Mouse (Mus musculus) hindbrain, embryonic 16.5 days (tissue): ENCODE measurements at regions not wholly inside any gene's neighbourhood (a gene's known extent, or its start where the extent isn't known, plus 50 kb on each side); places are given as distances from the start of the nearest gene placed in this dataset.

Source experiments
- ATAC-seq: fragments of 200-750 bp; cut with Nextera tagmentation; 2 replicates; pipeline ENCODE4 v1.8.0; 2017; ENCODE audit warnings: moderate TSS enrichment, moderate library complexity
- H3K27ac ChIP-seq: fragments of 300-500 bp; sonication (generic); 2 replicates; pipeline ENCODE4 v1.5.1; 2014; ENCODE audit warnings: low read depth, mild to moderate bottlenecking, control low read depth, low read length, moderate library complexity
- H3K27me3 ChIP-seq: fragments of 300-500 bp; sonication (generic); replicated peaks from 2 replicates; pipeline ENCODE4 v1.6.1; 2014; ENCODE audit warnings: low read length; ENCODE audit not compliant: control insufficient read depth, insufficient read depth
- H3K36me3 ChIP-seq: fragments of 300-500 bp; sonication (generic); 2 replicates; pipeline ENCODE4 v1.6.1; 2014; ENCODE audit warnings: mild to moderate bottlenecking, low read length, moderate library complexity, mixed read lengths; ENCODE audit not compliant: control insufficient read depth, insufficient read depth
- H3K4me1 ChIP-seq: fragments of 300-500 bp; sonication (generic); 2 replicates; pipeline ENCODE4 v1.6.1; 2014; ENCODE audit warnings: low read depth, low read length; ENCODE audit not compliant: control insufficient read depth, insufficient read depth
- H3K4me2 ChIP-seq: fragments of 300-500 bp; sonication (generic); 2 replicates; pipeline ENCODE4 v1.6.1; 2014; ENCODE audit warnings: mild to moderate bottlenecking, low read length, control low read depth, moderate library complexity
- H3K4me3 ChIP-seq: fragments of 300-500 bp; sonication (generic); 2 replicates; pipeline ENCODE4 v1.5.1; 2014; ENCODE audit warnings: mild to moderate bottlenecking, low read length, control low read depth, moderate library complexity
- H3K9ac ChIP-seq: fragments of 300-500 bp; sonication (generic); 2 replicates; pipeline ENCODE4 v1.6.1; 2014; ENCODE audit warnings: low read depth, mild to moderate bottlenecking, control low read depth, low read length, moderate library complexity
- H3K9me3 ChIP-seq: fragments of 300-500 bp; sonication (generic); 2 replicates; pipeline ENCODE4 v1.6.1; 2014; ENCODE audit warnings: mild to moderate bottlenecking, low read length, moderate library complexity; ENCODE audit not compliant: control insufficient read depth
- WGBS: fragments of 180-500 bp; shearing (Covaris S2); extraction: QIAGEN DNeasy Blood & Tissue Kit; methylation state at CpG from one replicate; pipeline ENCODE4 v1.1.7; 2014; 5-methylcytosine and 5-hydroxymethylcytosine counted together

DNA sequence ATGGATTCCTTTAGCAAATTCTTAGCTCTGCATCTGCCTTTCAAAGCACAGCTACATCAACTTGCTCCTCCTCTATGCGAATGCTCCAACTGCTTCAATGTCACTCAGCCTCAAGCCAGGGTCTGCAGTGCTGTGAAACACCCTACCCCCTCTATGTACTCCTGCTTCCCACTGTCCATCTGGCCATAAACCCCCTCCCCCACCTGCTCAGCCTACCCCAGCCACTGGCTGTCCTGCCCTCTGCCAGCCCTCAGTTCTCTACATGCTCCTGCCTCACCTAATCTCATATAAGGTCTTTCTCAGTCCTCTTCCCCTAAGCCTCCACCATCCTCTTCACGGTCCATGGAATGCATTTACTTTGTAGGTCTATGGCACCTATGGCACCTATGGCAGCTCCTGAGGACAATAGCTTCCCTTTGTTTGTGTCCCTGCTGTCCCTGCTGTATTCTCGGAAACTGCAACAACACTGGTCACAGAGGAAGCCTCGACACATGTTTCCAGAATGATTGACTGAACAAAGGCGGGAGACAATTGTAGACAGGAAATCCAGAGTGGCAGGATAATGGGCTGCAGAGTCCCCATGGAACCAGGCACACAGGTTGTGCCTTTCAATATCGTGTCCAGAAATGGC is 441.2 kb downstream of the Prdm2 start:
- no peaks in the 10 kb centered on the region for H3K9me3 ChIP-seq
- ATAC-seq, result no peak
- WGBS, result 27% methylated on average over 6 of the region's 6 CpGs
- H3K27ac ChIP-seq, result no peak overlapping the region
- no peaks in the 10 kb centered on the region for H3K36me3 ChIP-seq
- H3K4me3 ChIP-seq, result no peak overlapping the region
- no peak overlapping the region for H3K9ac ChIP-seq
- H3K4me2 ChIP-seq, result no peak overlapping the region
- H3K4me1 ChIP-seq, result peaks cover 26% of the 10 kb centered on the region
- no peaks in the 10 kb centered on the region for H3K27me3 ChIP-seq

DNA sequence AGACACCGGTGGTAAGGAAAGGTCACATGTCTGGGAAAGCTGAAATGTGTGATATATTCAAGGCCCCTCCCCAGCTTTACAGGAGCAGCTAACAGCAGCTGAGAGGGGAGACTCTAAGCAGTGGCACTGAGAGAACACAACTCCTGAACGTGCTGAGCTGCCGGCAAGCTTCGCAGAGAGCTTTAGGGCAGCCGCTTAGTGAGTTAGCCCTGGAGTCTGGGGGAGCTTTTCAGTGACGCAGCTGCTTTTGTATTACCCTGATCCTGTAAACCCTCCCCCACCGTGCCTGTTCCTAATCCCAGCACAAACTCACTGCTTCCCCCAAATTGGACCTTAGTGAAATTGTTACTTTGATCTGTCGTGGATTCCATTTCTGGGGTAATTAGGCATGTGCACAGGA is 442.6 kb downstream of the Prdm2 start:
- H3K4me3 ChIP-seq, result no peak overlapping the region
- no peaks in the 10 kb centered on the region for H3K36me3 ChIP-seq
- H3K27me3 ChIP-seq, result no peaks in the 10 kb centered on the region
- no peak overlapping the region for H3K4me2 ChIP-seq
- no peak overlapping the region for H3K9ac ChIP-seq
- 8% methylated on average over 8 of the region's 8 CpGs for WGBS
- H3K9me3 ChIP-seq, result no peaks in the 10 kb centered on the region
- ATAC-seq, result no peak
- H3K4me1 ChIP-seq, result peaks cover 26% of the 10 kb centered on the region
- no peak overlapping the region for H3K27ac ChIP-seq

DNA sequence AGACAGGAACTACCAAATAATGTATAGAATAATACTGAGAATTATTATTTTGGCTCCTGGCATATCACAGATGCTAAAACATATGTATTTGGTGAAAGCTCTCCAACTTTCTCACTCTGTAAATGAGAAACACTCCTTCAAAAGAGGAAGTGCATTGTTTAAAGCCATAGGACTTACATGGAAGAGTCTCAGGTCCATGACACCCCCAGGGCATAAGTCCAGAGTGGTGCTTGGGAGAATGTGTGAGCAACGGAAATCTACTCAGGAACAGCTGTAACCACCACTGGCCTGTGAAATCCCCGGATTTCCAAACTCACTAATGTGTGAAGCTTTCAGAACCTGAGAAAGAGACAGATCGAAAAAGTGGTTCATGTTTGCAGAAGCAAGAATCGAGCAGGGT is 445.1 kb downstream of the Prdm2 start:
- Histone ChIP-seq H3K4me1 (peaks cover 12% of the 10 kb centered on the region), H3K4me2 (no peak overlapping the region), H3K9ac (no peak overlapping the region), H3K36me3 (no peaks in the 10 kb centered on the region), H3K27ac (no peak overlapping the region), H3K4me3 (no peak overlapping the region), H3K27me3 (no peaks in the 10 kb centered on the region), H3K9me3 (no peaks in the 10 kb centered on the region)
- no peak for ATAC-seq
- 70% methylated on average over 4 of the region's 4 CpGs for WGBS

DNA sequence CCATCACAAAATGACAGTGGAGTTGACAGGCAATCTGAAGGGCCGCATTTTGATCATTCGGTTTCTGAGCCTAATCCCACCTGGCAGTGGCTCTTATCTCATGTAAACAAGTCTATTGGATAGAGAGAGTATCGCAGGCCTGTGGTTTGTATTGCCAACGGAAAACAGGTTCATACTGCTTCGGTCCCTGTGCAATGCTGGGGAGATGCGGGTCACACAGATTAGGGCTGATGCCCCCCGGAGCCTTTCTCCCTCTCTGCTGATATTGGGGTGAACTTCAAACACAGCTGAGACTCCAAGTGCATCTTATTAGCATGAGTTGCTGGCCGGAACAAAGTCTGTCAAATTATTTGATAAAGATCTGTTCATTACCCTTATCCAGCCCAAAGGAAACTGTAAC is 451.2 kb downstream of the Prdm2 start:
- Histone ChIP-seq H3K4me2 (no peak overlapping the region), H3K4me3 (no peak overlapping the region), H3K9me3 (no peaks in the 10 kb centered on the region), H3K4me1 (no peaks in the 10 kb centered on the region), H3K9ac (no peak overlapping the region), H3K36me3 (no peaks in the 10 kb centered on the region), H3K27ac (no peak overlapping the region), H3K27me3 (no peaks in the 10 kb centered on the region)
- no peak for ATAC-seq
- WGBS, result 86% methylated on average over 8 of the region's 8 CpGs

DNA sequence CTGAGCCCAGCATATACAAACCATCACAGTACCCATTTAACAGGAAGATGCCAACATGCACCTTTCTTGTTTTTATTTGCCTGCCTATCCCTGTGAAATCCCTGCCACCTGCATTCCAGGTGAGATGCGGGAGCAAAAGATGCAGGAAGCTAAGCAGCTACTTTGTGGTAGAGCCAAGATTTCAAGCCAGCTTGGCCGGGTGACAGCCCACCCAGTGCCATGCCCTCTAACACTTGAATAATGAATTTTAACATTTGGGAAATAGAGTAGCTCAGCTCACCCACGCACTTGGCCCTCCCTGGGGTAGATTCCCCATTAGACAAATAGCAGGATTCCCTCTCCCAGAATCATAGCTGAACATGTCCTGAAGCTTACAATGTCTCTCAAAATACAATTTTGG is 454.7 kb downstream of the Prdm2 start:
- no peak overlapping the region for H3K4me3 ChIP-seq
- no peak overlapping the region for H3K27ac ChIP-seq
- WGBS, result 83% methylated on average over 3 of the region's 3 CpGs
- H3K9me3 ChIP-seq, result no peaks in the 10 kb centered on the region
- H3K9ac ChIP-seq, result no peak overlapping the region
- H3K4me1 ChIP-seq, result no peaks in the 10 kb centered on the region
- no peak overlapping the region for H3K4me2 ChIP-seq
- ATAC-seq, result no peak
- no peaks in the 10 kb centered on the region for H3K36me3 ChIP-seq
- no peaks in the 10 kb centered on the region; the same call in 1 of the 2 replicates for H3K27me3 ChIP-seq

DNA sequence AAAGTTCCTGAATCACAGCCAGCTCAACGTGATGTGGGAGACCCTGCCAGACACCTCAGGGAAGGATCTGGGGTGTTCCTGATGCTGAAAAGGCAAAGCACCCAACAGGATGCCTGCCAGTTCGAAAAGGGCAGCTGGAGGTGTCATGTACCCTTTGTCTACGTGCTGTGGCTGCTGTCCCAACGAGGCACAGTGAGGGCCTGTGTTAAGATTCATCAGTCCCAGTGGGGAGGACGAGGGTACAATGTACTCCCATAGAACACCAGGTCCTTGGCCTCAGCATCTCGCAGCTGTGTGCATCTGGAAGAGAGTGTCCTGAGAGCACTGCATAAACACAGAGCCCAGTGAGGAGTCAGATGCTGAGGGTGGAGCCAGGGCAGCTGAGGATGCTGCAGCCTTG is 456.5 kb downstream of the Prdm2 start:
- no peak overlapping the region for H3K27ac ChIP-seq
- ATAC-seq, result no peak
- H3K4me1 ChIP-seq, result no peaks in the 10 kb centered on the region
- WGBS, result 45% methylated on average over 6 of the region's 6 CpGs
- no peak overlapping the region for H3K9ac ChIP-seq
- no peaks in the 10 kb centered on the region; the same call in 1 of the 2 replicates for H3K27me3 ChIP-seq
- no peaks in the 10 kb centered on the region for H3K36me3 ChIP-seq
- no peak overlapping the region for H3K4me2 ChIP-seq
- H3K9me3 ChIP-seq, result no peaks in the 10 kb centered on the region
- H3K4me3 ChIP-seq, result no peak overlapping the region

DNA sequence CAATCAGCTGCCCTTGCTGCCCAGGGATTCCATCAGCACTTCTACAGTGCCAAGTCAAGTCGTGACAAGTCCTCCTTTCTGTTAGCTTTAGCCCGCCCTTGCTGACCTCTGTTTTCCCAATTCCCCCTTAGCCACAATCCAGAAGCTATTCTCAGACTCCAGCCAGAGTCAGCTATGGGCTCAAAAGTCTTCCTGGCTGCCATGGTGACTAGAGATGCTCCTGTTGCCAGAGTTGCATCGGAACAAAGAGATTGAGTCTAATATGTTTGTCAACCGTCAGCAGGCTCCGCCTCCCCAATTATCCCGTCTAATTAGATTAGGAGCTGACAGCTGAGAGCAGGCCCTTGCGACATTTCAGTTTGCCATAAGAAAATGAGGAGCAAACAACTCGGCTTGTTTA is 462.9 kb downstream of the Prdm2 start:
- no peak overlapping the region for H3K4me2 ChIP-seq
- no peaks in the 10 kb centered on the region for H3K9me3 ChIP-seq
- no peaks in the 10 kb centered on the region for H3K36me3 ChIP-seq
- no peak overlapping the region for H3K4me3 ChIP-seq
- no peaks in the 10 kb centered on the region; the same call in 1 of the 2 replicates for H3K27me3 ChIP-seq
- peak; percentile 50; the same call in 1 of the 2 replicates for ATAC-seq
- WGBS, result 20% methylated on average over 8 of the region's 8 CpGs
- no peak overlapping the region for H3K27ac ChIP-seq
- H3K4me1 ChIP-seq, result peaks cover 4% of the 10 kb centered on the region
- H3K9ac ChIP-seq, result no peak overlapping the region

DNA sequence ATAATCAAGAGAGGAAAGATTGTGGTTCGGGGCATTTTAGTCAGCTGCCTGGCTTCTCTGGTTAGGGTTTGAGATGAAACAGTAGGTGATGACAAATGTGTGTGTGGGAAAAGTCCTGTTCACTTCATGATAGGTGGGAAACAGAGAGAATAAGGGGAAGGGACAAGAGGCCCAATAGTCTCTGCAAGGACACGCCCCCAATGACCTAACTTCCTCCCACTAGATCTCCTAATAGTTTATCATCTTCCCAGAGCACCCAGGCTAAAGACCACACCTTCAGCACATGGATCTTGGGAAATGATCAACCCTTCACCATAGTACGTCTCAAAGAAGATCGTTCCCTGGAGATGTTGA is 484.3 kb upstream of the Kazn start:
- ATAC-seq, result no peak

DNA sequence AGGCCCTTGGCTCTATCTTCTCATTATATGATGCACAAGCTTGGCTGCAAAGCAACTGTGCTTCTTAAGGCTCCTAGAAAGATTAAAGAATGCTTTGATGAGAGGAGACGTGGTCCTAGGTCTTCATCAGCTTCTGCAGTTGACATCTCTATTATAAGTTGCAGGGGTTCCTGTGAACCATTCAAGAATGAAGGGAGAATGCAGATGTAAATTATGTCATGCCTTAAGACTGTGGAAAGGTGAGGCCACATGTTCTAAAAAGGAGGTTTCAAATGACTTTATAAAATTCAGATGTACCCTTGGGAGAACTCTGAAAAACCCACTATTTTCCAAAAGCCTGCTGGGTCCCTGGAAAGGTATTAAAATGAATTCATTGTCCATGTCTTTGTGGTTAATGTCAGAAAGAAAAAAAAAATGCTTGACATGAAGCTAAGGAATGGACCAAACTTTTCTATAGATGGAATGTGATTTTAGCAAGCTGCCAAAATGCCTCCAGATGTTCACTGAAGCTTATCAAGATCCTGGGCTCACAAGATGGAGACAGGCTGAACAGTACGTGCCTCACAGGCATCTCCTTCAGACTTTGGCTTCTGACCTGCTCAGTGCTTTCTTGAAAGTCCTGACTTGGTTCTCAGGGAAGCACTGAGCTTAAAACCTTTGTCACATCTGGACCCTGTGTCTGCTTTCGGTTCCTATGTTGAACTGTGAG is 483.8 kb upstream of the Kazn start:
- no peaks in the 10 kb centered on the region for H3K9me3 ChIP-seq
- WGBS, result 66% methylated on average over 3 of the region's 3 CpGs
- no peak for ATAC-seq

More for the DNA sequence above, 484.3 kb upstream of the Kazn start:
- no peak overlapping the region for H3K9ac ChIP-seq
- no peak overlapping the region for H3K4me3 ChIP-seq
- H3K36me3 ChIP-seq, result no peaks in the 10 kb centered on the region
- no peak overlapping the region for H3K27ac ChIP-seq
- no peak overlapping the region for H3K4me2 ChIP-seq
- no peaks in the 10 kb centered on the region for H3K27me3 ChIP-seq
- 95% methylated on average over 4 of the region's 4 CpGs for WGBS
- no peaks in the 10 kb centered on the region for H3K4me1 ChIP-seq
- no peaks in the 10 kb centered on the region for H3K9me3 ChIP-seq

More for the DNA sequence above, 483.8 kb upstream of the Kazn start:
- Histone ChIP-seq H3K4me3 (no peak overlapping the region), H3K27me3 (no peaks in the 10 kb centered on the region), H3K4me1 (no peaks in the 10 kb centered on the region), H3K27ac (no peak overlapping the region), H3K4me2 (no peak overlapping the region), H3K9ac (no peak overlapping the region), H3K36me3 (no peaks in the 10 kb centered on the region)
